Mouse (Mus musculus) cerebellum, adult 2 months (tissue): ENCODE data around the gene Ctdspl.

Experiments
- CTCF ChIP-seq: fragments of 200-500 bp; IDR thresholded peaks from 2 replicates; pipeline ENCODE4 v1.5.1; 2011; ENCODE audit warnings: low read depth, mild to moderate bottlenecking, control low read depth, low read length, moderate library complexity, borderline replicate concordance; ENCODE audit not compliant: insufficient read depth
- POLR2A ChIP-seq: fragments of 200-500 bp; IDR thresholded peaks from 2 replicates; pipeline ENCODE4 v1.6.1; 2011; ENCODE audit warnings: low read length, control low read depth, borderline replicate concordance; ENCODE audit not compliant: insufficient read depth

DNA sequence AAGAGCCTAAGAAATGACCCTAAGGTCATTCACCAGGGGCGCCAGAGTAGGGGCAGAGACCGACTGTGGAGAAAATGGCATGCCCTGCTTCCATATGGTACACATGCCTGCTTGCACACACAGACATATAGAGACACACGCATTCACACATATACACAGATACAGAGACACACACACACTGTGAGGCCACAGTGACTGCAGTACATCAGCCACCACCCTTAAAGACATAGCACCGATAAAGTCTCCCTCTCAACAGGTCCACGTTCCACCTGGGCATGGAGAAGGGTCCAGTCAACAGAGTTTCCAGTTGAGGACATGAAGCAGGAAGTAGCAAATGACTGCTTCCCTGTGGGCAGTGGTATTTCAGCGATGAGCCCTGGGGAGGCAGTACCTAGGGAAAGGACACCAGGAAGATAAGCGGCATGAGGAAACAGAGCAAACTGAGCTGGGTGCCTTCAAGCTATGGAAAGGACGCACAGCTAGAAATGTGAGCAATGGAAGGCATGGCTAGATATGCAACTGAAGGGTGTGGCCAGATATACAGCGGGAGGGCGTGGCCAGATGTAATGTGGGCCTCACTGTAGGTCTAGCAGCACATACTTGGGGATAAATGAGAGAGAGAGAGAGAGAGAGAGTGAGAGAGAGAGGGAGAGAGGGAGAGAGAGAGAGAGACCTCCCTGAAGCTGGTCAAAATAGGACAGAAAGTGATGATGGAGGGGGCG lies 122.1 kb downstream of the Ctdspl start:
- TF ChIP-seq POLR2A (no peak), CTCF (no peak)
